Mouse (Mus musculus) MEL (cell line): ENCODE results near the gene Rxra. TPM values are rescaled to one million over a fixed set of nuclear protein-coding genes. Genes with fewer than 3 reads are reported as not detected.

Experiments used
- DNase-seq: peaks from one replicate; pipeline ENCODE4 v3.0.0; 2011; ENCODE audit warnings: low read depth, low spot score
- H3K27ac ChIP-seq: 2 replicates; pipeline ENCODE4 v1.5.1; 2012; ENCODE audit warnings: low read depth, mild to moderate bottlenecking, control low read depth, low read length, moderate library complexity; ENCODE audit not compliant: control insufficient read depth
- H3K27me3 ChIP-seq, 2 experiments: fragments of 150-350 bp in 1 of 2; sonication (generic) in 1 of 2; 2 replicates each; pipeline ENCODE4 v1.6.1; 2012; ENCODE audit warnings: low read length in 2 of 2, mild to moderate bottlenecking in 2 of 2, improper control_type of control experiment in 1 of 2, moderate library complexity in 1 of 2; ENCODE audit not compliant: insufficient read depth in 2 of 2, control insufficient read depth in 1 of 2
- H3K36me3 ChIP-seq, 2 experiments: 2 replicates each; pipeline ENCODE4 v1.6.1; 2012 to 2014; ENCODE audit warnings: low read length in 2 of 2, improper control_type of control experiment in 1 of 2, inconsistent platforms in 1 of 2, mild to moderate bottlenecking in 1 of 2; ENCODE audit not compliant: insufficient read depth in 2 of 2, control insufficient read depth in 1 of 2
- H3K4me1 ChIP-seq, 2 experiments: fragments of 150-350 bp in 1 of 2; sonication (generic) in 1 of 2; 2 replicates each; pipeline ENCODE4 v1.6.1; 2012; ENCODE audit warnings: low read length in 2 of 2, improper control_type of control experiment in 1 of 2, mild to moderate bottlenecking in 1 of 2; ENCODE audit not compliant: insufficient read depth in 2 of 2, control insufficient read depth in 1 of 2
- H3K4me3 ChIP-seq, 2 experiments: fragments of 150-350 bp in 1 of 2; sonication (generic) in 1 of 2; 2 replicates each; pipeline ENCODE4 v1.5.1; 2012; ENCODE audit warnings: low read depth in 2 of 2, low read length in 2 of 2, mild to moderate bottlenecking in 2 of 2, moderate library complexity in 2 of 2, control low read depth in 1 of 2, improper control_type of control experiment in 1 of 2; ENCODE audit not compliant: control insufficient read depth in 1 of 2, insufficient read depth in 1 of 2
- H3K79me2 ChIP-seq: 2 replicates; pipeline ENCODE4 v1.6.1; 2012; ENCODE audit warnings: mild to moderate bottlenecking, low read length, moderate library complexity; ENCODE audit not compliant: control insufficient read depth, poor library complexity, insufficient read depth
- H3K9ac ChIP-seq: 2 replicates; pipeline ENCODE4 v1.6.1; 2012; ENCODE audit warnings: low read depth, mild to moderate bottlenecking, control low read depth, low read length, moderate library complexity; ENCODE audit not compliant: control insufficient read depth, poor library complexity, severe bottlenecking
- H3K9me3 ChIP-seq: fragments of 150-350 bp; sonication (generic); replicated peaks from 2 replicates; pipeline ENCODE4 v1.6.1; 2012; ENCODE audit warnings: mild to moderate bottlenecking, low read length, improper control_type of control experiment, moderate library complexity; ENCODE audit not compliant: insufficient read depth
- CHD2 ChIP-seq: IDR thresholded peaks from 2 replicates; pipeline ENCODE4 v1.6.1; 2011; ENCODE audit warnings: low read length, improper control_type of control experiment
- CTCF ChIP-seq, 3 experiments: IDR thresholded peaks in 2 of 3; conservative IDR thresholded peaks in 1 of 3; 2 replicates each; pipeline ENCODE4 v1.5.1; 2011 to 2012; ENCODE audit warnings: low read length in 3 of 3, low read depth in 2 of 3, mild to moderate bottlenecking in 2 of 3, improper control_type of control experiment in 1 of 3, inconsistent platforms in 1 of 3, mixed read lengths in 1 of 3, moderate library complexity in 1 of 3; ENCODE audit not compliant: control insufficient read depth in 1 of 3, insufficient read depth in 1 of 3, poor library complexity in 1 of 3, severe bottlenecking in 1 of 3
- E2F4 ChIP-seq: IDR thresholded peaks from 2 replicates; pipeline ENCODE4 v1.6.1; 2011; ENCODE audit warnings: low read depth, low read length, improper control_type of control experiment, borderline replicate concordance
- HCFC1 ChIP-seq: IDR thresholded peaks from 2 replicates; pipeline ENCODE4 v1.6.1; 2012; ENCODE audit warnings: low read depth, mild to moderate bottlenecking, inconsistent platforms, low read length, improper control_type of control experiment, moderate library complexity
- KAT2A ChIP-seq: conservative IDR thresholded peaks from 2 replicates; pipeline ENCODE4 v1.6.1; 2012; ENCODE audit warnings: low read depth, low read length, improper control_type of control experiment, inconsistent platforms
- MEF2A ChIP-seq: IDR thresholded peaks from 2 replicates; pipeline ENCODE4 v1.6.1; 2014; ENCODE audit warnings: low read depth, mild to moderate bottlenecking, inconsistent platforms, low read length, improper control_type of control experiment; ENCODE audit not compliant: poor library complexity, insufficient replicate concordance, severe bottlenecking; ENCODE audit errors: extremely low read depth
- MXI1 ChIP-seq: IDR thresholded peaks from 2 replicates; pipeline ENCODE4 v1.6.1; 2011; ENCODE audit warnings: mild to moderate bottlenecking, low read depth, low read length, improper control_type of control experiment
- NRF1 ChIP-seq: IDR thresholded peaks from 2 replicates; pipeline ENCODE4 v1.6.1; 2014; ENCODE audit warnings: low read depth, mild to moderate bottlenecking, inconsistent platforms, low read length, improper control_type of control experiment, moderate library complexity; ENCODE audit not compliant: poor library complexity, insufficient read depth, severe bottlenecking
- RAD21 ChIP-seq: IDR thresholded peaks from 2 replicates; pipeline ENCODE4 v1.6.1; 2011; ENCODE audit warnings: mild to moderate bottlenecking, low read depth, low read length, improper control_type of control experiment
- RCOR1 ChIP-seq: IDR thresholded peaks from 2 replicates; pipeline ENCODE4 v1.6.1; 2012; ENCODE audit warnings: low read depth, mild to moderate bottlenecking, inconsistent platforms, low read length, improper control_type of control experiment
- UBTF ChIP-seq: IDR thresholded peaks from 2 replicates; pipeline ENCODE4 v1.6.1; 2012; ENCODE audit warnings: low read depth, mild to moderate bottlenecking, inconsistent platforms, low read length, improper control_type of control experiment, moderate library complexity, borderline replicate concordance; ENCODE audit not compliant: insufficient read depth
- polyA plus RNA-seq, 2 experiments: library from polyadenylated mRNA; stranded (reverse) in 1 of 2; unstranded in 1 of 2; fragments of >175 nt in 1 of 2; fragments of >200 nt in 1 of 2; gene quantifications; 2 replicates each; pipeline versions ENCODE4 v1.2.1 to v1.2.4; 2012; ENCODE audit warnings: low replicate concordance in 2 of 2, low read depth in 1 of 2; ENCODE audit not compliant: insufficient read length in 2 of 2, insufficient read depth in 1 of 2, missing spikeins in 1 of 2
- total RNA-seq: library from RNA; depleted of rRNA; stranded (reverse); fragments of 300-350 nt; gene quantifications from 2 replicates; pipeline ENCODE4 v1.2.3, GENCODE M21; 2012

The Rxra gene
- total and polyA plus RNA-seq, 3 experiments, result 11.7 to 19.6 TPM; not detected in 1

DNA sequence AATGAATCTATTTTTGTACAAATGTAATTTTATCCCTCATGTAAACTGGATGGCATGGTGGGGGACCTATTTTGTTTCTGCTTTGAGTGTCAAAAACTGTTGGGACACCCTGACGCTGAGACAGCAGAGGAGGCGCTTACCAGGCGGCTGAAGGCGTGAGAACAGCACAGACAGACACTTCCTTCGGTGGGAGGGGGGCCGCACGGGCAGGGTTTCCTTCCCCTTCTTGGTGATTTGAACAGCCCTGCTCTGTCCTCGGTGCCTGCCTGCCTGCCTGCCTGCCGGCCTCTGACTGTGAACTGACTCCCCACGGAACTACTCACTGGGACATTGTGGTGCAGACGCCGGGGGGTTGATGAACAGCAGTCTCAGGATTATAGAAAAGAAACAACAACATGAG lies 86.3 kb downstream of the Rxra start:
- no peaks in the 10 kb centered on the region for H3K79me2 ChIP-seq
- no peaks in the 10 kb centered on the region for H3K9me3 ChIP-seq
- H3K4me1 ChIP-seq, result no peaks in the 10 kb centered on the region
- no peak overlapping the region for H3K27ac ChIP-seq
- DNase-seq, result no peak
- H3K27me3 ChIP-seq, result no peaks in the 10 kb centered on the region
- no peak for TF ChIP-seq MEF2A
- no peak for TF ChIP-seq RCOR1
- TF ChIP-seq RAD21, result no peak
- TF ChIP-seq KAT2A, result no peak
- no peak overlapping the region for H3K4me3 ChIP-seq
- H3K36me3 ChIP-seq, result no peaks in the 10 kb centered on the region
- no peak overlapping the region for H3K9ac ChIP-seq

DNA sequence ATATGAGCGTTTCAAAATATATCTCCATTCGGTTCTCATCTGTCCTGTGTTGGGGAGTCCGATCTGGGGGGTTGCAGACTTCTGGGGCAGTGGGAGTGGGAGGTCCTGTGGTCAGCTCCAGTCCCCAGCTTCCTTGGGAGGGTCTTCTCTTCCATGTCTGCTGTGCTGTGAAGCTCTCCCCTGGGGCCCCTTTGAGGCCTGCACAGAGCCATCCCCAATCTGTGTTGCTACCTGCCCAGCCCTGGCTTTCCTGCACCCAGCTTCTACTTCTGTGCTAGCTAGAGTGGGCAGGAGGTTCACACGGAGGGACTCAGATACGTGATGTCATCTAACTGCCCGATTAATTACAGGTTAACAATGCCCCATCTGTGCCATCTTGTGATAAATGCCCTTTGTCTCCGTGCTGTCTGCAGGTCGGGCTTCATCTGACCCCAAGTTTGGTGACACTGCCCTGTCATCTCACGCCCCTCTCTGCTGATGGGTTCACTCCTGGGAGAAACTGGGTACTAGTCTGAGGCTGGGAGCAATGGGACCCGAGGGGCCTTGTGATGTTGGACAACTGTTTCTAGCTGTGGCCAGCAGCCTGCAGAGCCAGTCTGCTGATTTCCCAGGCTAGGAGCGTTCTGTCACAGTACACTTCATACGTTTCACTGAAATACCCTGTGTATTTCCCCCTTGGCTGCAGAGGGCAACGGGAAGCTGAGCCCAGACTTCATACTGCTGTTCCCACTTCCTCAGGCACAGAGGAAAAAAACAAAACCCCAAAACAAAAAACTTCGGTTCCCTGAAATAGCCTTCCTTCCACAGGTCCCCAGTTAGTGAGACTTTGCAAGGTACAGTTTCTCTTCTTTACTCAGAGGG lies 86.9 kb downstream of the Rxra start:
- Histone ChIP-seq H3K4me1 (no peaks in the 10 kb centered on the region), H3K27ac (no peak overlapping the region), H3K4me3 (no peak overlapping the region), H3K27me3 (no peaks in the 10 kb centered on the region), H3K79me2 (no peaks in the 10 kb centered on the region), H3K36me3 (no peaks in the 10 kb centered on the region), H3K9me3 (no peaks in the 10 kb centered on the region), H3K9ac (no peak overlapping the region)
- DNase-seq, result no peak
- TF ChIP-seq RCOR1 (no peak), CTCF (IDR thresholded peaks at IDR 0.05 in 2 of 3, conservative IDR thresholded peaks at IDR 0.05 in 1 of 3; ENCODE audit: control insufficient read depth in 1 of 3, insufficient read depth in 1 of 3, low read depth in 2 of 3, low read length in 3 of 3, poor library complexity in 1 of 3, severe bottlenecking in 1 of 3) (no peak), RAD21 (no peak), UBTF (no peak), HCFC1 (no peak), CHD2 (no peak), NRF1 (no peak), E2F4 (no peak), MXI1 (no peak)
